Mouse (Mus musculus): Measurements from ENCODE around the gene Repin1.
A peak's percentile ranks its signal among the peaks of the same experiment; 100 is the strongest.

The Repin1 gene

GRCm38 (mm10) chr6:48626464-48626863 is 32.8 kb downstream of the Repin1 start, which contains the start of gene AI854703:
AI854703 (plus strand) TSS chr6:48626764.
- DNase-seq (ENCODE audit: low spot score in 2 of 2): no peak

GRCm38 (mm10) chr6:48626984-48627383 is 33.3 kb downstream of the Repin1 start:
- peak in 1 of 2 experiments; percentile 31 for DNase-seq (ENCODE audit: low spot score in 2 of 2)

GRCm38 (mm10) chr6:48627511-48627924 is 33.8 kb downstream of the Repin1 start:
- DNase-seq (ENCODE audit: low spot score in 2 of 2): no peak

GRCm38 (mm10) chr6:48628377-48628776 is 34.7 kb downstream of the Repin1 start:
- no peak for DNase-seq (ENCODE audit: low spot score in 2 of 2)

GRCm38 (mm10) chr6:48628808-48629660 is 35.4 kb downstream of the Repin1 start:
- peak in 1 of 2 experiments; percentile 39 for DNase-seq (ENCODE audit: low spot score in 2 of 2)

GRCm38 (mm10) chr6:48629661-48630034 is 36.0 kb downstream of the Repin1 start:
- no peak for DNase-seq (ENCODE audit: low spot score in 2 of 2)

DNA sequence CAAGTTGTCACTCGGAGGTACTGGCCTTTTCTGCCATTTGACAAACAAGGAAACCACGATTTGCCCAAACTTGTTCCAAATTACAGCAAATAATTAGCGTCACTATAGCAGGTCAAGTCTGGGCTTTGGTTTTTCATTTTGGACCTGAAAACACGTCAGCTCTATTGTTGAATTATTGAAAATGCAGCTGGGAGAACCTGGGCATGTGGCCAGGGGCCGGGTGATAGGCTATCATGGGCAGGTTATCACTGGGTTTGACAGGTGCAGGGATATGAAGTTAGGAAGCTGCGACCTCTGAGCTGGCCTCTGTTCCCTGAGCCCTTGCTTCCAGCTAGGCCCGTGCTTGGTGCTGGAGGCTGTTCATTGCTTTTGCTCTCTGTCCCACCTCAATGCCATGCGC is 37.1 kb downstream of the Repin1 start:
- DNase-seq (ENCODE audit: low spot score in 2 of 2): no peak

DNA sequence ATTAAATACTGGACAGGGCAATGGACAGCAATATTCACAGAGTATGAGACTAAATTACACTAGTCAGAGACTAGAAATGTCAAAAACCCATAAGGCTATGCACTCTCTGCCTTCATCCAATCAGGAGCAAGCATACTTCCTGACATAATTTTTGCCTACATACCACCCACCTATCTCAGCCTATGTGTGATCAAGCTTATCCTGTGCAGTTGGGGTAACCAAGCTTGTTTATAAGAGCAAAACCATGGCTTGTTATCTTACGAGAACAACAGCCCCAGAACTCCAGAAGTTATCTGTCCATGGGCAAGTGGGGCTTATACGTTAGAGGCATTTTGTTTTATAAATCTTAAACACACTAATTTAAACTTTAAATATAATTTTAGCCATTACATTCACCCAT is 41.4 kb downstream of the Repin1 start:
- no peak for DNase-seq (ENCODE audit: low spot score in 2 of 2)

GRCm38 (mm10) chr6:48636515-48636914 is 42.8 kb downstream of the Repin1 start:
- DNase-seq (ENCODE audit: low spot score in 2 of 2): no peak

DNA sequence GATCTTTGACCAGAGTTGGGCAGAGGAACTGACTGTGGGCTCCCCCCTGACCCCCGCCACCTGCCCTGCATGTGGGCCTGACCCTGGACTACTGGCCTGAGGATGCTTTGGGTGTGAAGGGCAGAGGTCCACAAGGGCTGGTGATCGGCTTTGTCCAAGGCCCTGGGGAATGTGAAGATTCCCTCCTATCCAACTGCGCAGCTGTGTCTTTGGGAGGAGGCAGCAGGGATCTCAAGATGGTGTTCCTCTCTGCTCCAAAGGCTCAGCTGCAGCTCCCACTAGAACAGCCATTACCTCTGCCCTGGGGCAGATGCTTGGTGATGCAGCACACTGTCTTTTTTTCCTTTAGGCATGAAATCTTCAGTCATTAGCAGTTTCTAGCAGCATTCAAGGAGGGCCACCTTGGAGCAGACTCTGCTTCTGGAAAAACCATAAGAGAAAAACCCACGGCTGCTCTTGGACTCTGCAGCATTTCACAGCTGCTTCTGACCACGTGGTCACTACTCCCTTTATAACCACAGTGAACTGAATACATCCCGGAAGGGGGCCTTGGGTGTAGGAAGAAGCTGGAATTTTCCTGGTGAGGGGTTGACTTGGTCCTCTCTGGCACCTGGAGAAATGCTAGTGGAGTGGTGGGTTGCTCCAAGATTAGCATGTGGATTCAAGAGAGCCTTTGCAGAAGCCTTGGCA is 44.3 kb downstream of the Repin1 start:
- DNase-seq (ENCODE audit: low spot score in 2 of 2): no peak

DNA sequence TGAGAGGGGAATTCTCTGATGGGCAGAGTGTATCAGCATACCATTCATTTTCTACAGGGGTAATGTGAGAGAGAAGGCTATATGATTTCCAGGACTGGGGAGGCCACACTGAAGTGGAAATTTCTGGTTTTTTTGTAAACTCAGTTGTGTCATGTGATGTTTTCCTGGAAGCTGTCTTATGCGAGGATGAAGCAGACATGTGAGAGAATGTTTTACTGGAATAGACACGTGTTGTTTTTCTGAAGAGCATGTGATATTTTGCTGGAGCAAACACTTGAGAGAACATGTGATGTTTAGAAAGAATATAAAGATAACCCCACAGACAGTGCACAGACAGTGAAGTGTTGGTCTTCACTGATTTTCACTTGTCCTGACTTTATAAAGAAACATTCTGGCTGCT is 44.9 kb downstream of the Repin1 start:
- no peak for DNase-seq (ENCODE audit: low spot score in 2 of 2)

- no peak for DNase-seq (ENCODE audit: low spot score in 2 of 2)
Measured at GRCm38 (mm10) chr6:48641391-48641790, 47.7 kb downstream of the Repin1 start.

DNA sequence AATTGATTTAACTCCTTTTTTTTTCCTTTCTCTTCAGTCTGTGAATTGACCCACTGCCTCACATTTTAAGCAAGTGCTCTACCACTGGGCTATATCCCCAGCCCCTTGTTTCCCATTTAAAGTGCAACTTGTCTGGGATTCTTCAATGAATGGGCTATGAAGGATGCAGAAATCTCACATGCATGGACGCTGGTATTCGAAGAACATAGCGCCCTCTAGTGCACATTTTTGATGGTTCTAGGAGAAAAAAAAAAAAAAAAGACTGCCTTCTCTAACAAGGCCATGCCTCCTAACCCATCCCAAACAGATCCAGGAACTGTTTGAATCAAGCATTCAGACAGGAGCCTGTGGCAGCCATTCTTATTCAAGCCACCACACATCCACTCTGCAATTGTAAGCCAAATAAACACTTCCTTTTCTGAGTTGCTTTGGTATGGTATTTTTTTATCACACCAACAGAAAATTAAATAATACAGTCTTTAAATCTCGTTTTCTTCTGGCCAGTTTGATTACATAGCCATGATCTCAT is 49.1 kb downstream of the Repin1 start:
- DNase-seq (ENCODE audit: low spot score in 2 of 2): no peak

DNA sequence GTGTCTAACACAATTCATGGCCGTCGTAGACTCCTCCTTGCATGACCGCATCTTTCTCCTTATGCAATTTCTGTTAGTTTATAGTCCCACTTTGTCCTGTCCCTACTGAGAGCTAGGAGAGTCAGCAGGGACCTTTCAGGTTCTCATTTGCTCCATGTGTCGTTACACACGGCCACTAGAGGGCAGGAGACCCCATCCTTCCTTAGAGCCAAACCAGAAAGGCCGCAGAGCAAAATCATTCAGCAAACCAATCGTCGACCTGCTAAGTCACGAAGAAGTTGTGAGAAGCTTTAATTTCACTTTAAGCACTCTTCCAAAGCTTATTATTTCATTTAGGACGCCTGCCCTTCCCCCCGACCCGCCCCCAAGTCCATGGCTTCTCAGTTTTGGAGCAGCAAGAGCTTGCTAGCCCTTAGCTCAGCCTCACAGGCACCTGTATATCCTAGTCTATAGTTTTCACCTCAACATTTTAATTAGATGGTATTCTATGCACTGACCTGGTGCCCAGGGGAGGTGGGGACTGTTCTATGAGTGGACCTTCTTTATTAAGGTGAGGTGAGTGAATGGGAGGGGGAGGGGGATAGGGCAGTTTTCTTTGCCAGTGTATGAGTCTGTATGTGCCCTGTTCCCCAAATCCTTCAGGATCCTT is 52.1 kb downstream of the Repin1 start:
- peak; percentile 35 to 78 for DNase-seq (ENCODE audit: low spot score in 2 of 2)

- DNase-seq (ENCODE audit: low spot score in 2 of 2): no peak
Measured at GRCm38 (mm10) chr6:48646309-48646690, 52.6 kb downstream of the Repin1 start.

GRCm38 (mm10) chr6:48646995-48647394 is 53.3 kb downstream of the Repin1 start, which contains the start of gene Gimap8:
Gimap8 (plus strand) TSS chr6:48647234.
- peak in 1 of 2 experiments; percentile 83 for DNase-seq (ENCODE audit: low spot score in 2 of 2)

DNA sequence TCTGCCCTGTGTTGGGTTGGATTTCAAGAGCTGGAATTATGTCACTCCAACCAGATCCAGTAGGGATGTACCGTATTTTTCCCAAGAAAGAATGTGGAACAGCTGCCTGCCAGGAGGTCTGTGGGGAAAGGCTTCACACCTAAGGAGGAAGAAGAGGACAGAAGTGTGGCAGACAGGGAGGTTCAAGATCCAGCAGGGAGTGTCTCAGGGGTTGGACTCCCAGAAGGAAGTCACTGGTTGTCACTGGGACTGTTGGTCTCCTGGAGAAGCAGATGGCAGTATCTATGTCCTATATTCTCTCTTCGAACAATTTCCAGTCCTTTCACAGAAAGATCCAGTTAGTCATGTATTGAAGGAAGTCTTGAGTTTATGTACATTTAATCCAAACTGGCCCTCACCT is 53.9 kb downstream of the Repin1 start:
- DNase-seq (ENCODE audit: low spot score in 2 of 2): no peak
